Comparison of ENCODE assay signal across 20 mouse cellular contexts in the genomic region with DNA sequence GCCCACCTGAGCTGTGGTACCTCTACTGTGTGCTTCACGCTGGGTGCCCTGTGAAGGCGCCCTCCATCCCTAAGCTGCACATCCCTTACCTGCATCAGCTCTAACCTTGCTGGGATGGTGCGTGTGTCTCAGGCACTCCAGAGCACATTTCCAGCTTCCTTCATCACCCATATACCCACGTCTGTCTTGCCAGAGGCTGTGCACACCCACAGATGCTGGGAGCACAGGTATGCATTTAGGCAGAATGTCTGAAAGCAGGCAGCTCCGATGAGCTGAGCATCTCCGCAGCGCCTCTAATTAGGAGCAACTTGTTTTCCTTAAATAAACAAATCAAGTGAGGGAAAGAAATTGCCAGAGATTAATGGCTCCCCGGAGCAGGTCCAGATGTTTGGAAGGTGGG. TPM values are rescaled to one million over a fixed set of nuclear protein-coding genes. Genes with fewer than 3 reads are reported as not detected.
DNase-seq lines count a peak whose midpoint lies in the region; ATAC-seq lines count a peak whose summit lies in the region.
"Had no signal": no experiment of that assay in that cellular context is flagged by ENCODE, and none has a peak within 500 bp of the region (broad histone marks: within the 10 kb centered on the region; RNA-seq: fewer than 3 reads in every experiment).

No protein-coding gene starts in this region.

- no peak for DNase-seq in forebrain, embryonic 14.5 days (ENCODE audit: low spot score)
- DNase-seq in brain, adult 2 months (ENCODE audit: low read depth, low spot score), result peak; percentile 55
- no peak for DNase-seq in B cell, adult 2 months
- no peak for DNase-seq in yolk sac, embryonic 10.5 days (ENCODE audit: low spot score)
- DNase-seq in right cerebral cortex, postnatal 10 days (ENCODE audit: low spot score in 2 of 2), result no peak
- DNase-seq: adrenal gland, postnatal 14 days; gastrocnemius, postnatal 36 days; heart, postnatal 10 days; kidney, postnatal 4 days; lung, adult 2 months; right cerebral cortex, postnatal 14 days had no signal

- 0 out of 2 replicates have a peak, but pooled peaks cover 10% of the 10 kb centered on the region for H3K27me3 ChIP-seq in forebrain, embryonic 14.5 days (replicated peaks; ENCODE audit: control insufficient read depth, insufficient read depth, low read length)
- H3K27me3 ChIP-seq in forebrain, embryonic 12.5 days, result peaks cover 28% of the 10 kb centered on the region
- H3K27me3 ChIP-seq in hindbrain, embryonic 13.5 days, result peaks cover 22% of the 10 kb centered on the region
- no peaks in the 10 kb centered on the region; the same call in 1 of the 2 replicates for H3K27me3 ChIP-seq in midbrain, embryonic 15.5 days (replicated peaks)
- H3K27me3 ChIP-seq: Patski had no signal

- H3K36me3 ChIP-seq in forebrain, embryonic 14.5 days (ENCODE audit: control insufficient read depth, insufficient read depth, low read length), result no peaks in the 10 kb centered on the region
- H3K36me3 ChIP-seq in forebrain, embryonic 12.5 days (replicated peaks), result no peaks in the 10 kb centered on the region
- no peaks in the 10 kb centered on the region for H3K36me3 ChIP-seq in hindbrain, embryonic 13.5 days
- no peaks in the 10 kb centered on the region for H3K36me3 ChIP-seq in midbrain, embryonic 15.5 days (replicated peaks)
- H3K36me3 ChIP-seq: limb, embryonic 10.5 days had no signal

- H3K9me3 ChIP-seq in forebrain, embryonic 14.5 days (replicated peaks; ENCODE audit: control insufficient read depth, low read length), result no peaks in the 10 kb centered on the region
- no peaks in the 10 kb centered on the region for H3K9me3 ChIP-seq in forebrain, embryonic 12.5 days
- no peaks in the 10 kb centered on the region for H3K9me3 ChIP-seq in hindbrain, embryonic 13.5 days
- no peaks in the 10 kb centered on the region for H3K9me3 ChIP-seq in midbrain, embryonic 15.5 days
- H3K9me3 ChIP-seq: limb, embryonic 10.5 days had no signal

- no peak overlapping the region for H3K4me3 ChIP-seq in forebrain, embryonic 14.5 days (ENCODE audit: low read depth, low read length)
- no peak overlapping the region for H3K4me3 ChIP-seq in forebrain, embryonic 12.5 days (replicated peaks)
- peak overlapping the region; percentile 29; the same call in 1 of the 2 replicates for H3K4me3 ChIP-seq in hindbrain, embryonic 13.5 days
- H3K4me3 ChIP-seq in midbrain, embryonic 15.5 days, result peak overlapping the region; percentile 7; the same call in 1 of the 2 replicates
- H3K4me3 ChIP-seq: erythroblast, embryonic 14.5 days; limb, embryonic 10.5 days had no signal

- H3K9ac ChIP-seq in forebrain, embryonic 14.5 days (ENCODE audit: low read length), result no peak overlapping the region
- no peak overlapping the region for H3K9ac ChIP-seq in forebrain, embryonic 12.5 days
- H3K9ac ChIP-seq in hindbrain, embryonic 13.5 days, result peak overlapping the region; percentile 51
- no peak overlapping the region for H3K9ac ChIP-seq in midbrain, embryonic 15.5 days

- no peak overlapping the region for H3K27ac ChIP-seq in forebrain, embryonic 14.5 days (ENCODE audit: low read depth, low read length)
- H3K27ac ChIP-seq in forebrain, embryonic 12.5 days, result no peak overlapping the region
- H3K27ac ChIP-seq in hindbrain, embryonic 13.5 days, result peak overlapping the region; percentile 3; the same call in 1 of the 2 replicates
- no peak overlapping the region for H3K27ac ChIP-seq in midbrain, embryonic 15.5 days
- H3K27ac ChIP-seq: limb, embryonic 10.5 days; macrophage had no signal

- 78% methylated on average over 8 of the region's 8 CpGs for WGBS in forebrain, embryonic 14.5 days
- 76% methylated on average over 8 of the region's 8 CpGs for WGBS in forebrain, embryonic 12.5 days
- WGBS in hindbrain, embryonic 13.5 days, result 70% methylated on average over 8 of the region's 8 CpGs
- WGBS in midbrain, embryonic 15.5 days, result 70% methylated on average over 8 of the region's 8 CpGs

- H3K4me2 ChIP-seq in forebrain, embryonic 14.5 days (ENCODE audit: low read length), result 0 out of 2 replicates have a peak overlapping the region, but pooled peaks have one; percentile 89
- no peak overlapping the region for H3K4me2 ChIP-seq in forebrain, embryonic 12.5 days
- H3K4me2 ChIP-seq in hindbrain, embryonic 13.5 days, result peak overlapping the region; percentile 84
- peak overlapping the region; percentile 85 for H3K4me2 ChIP-seq in midbrain, embryonic 15.5 days
- H3K4me2 ChIP-seq: liver, embryonic 11.5 days had no signal

- H3K4me1 ChIP-seq in forebrain, embryonic 14.5 days (ENCODE audit: control insufficient read depth, insufficient read depth, low read length), result peaks cover 16% of the 10 kb centered on the region
- peaks cover 45% of the 10 kb centered on the region for H3K4me1 ChIP-seq in forebrain, embryonic 12.5 days
- H3K4me1 ChIP-seq in hindbrain, embryonic 13.5 days (replicated peaks), result peaks cover 41% of the 10 kb centered on the region
- peaks cover 39% of the 10 kb centered on the region for H3K4me1 ChIP-seq in midbrain, embryonic 15.5 days

- no peak for ATAC-seq in forebrain, embryonic 14.5 days
- no peak for ATAC-seq in forebrain, embryonic 12.5 days (ENCODE audit: low FRiP score)
- no peak for ATAC-seq in hindbrain, embryonic 13.5 days (ENCODE audit: low FRiP score)
- ATAC-seq in midbrain, embryonic 15.5 days (replicated peaks), result no peak
- ATAC-seq: activated CD4-positive, CD25-positive, alpha-beta regulatory T cell, adult 4 months; Patski had no signal

RNA-seq across cellular contexts. Expression of gene Wscd2, which starts 3.9 kb away (rescaled TPM):
- polyA plus RNA-seq in forebrain, embryonic 14.5 days (2014; fragmentation: Nextera tagmentation; extraction: Ambion mirVana), result 3.4 and 5.3 TPM in 2 replicates
- 8.4 and 8.7 TPM in 2 replicates for polyA plus RNA-seq in forebrain, embryonic 12.5 days (2016; fragmentation: Nextera tagmentation; extraction: Ambion mirVana)
- polyA plus RNA-seq in hindbrain, embryonic 13.5 days (2015; fragmentation: Nextera tagmentation; extraction: Ambion mirVana), result 9.8 and 10.4 TPM in 2 replicates
- 16.0 TPM in 2 replicates for polyA plus RNA-seq in midbrain, embryonic 15.5 days (2015; fragmentation: Nextera tagmentation; extraction: Ambion mirVana)
- polyA plus RNA-seq: erythroblast, embryonic 14.5 days; macrophage had no signal

Comparison
In these comparisons a context has a peak if more than half of its experiments do, and no peak if none do; other contexts are left out.
1. H3K4me3 ChIP-seq: peak in hindbrain, embryonic 13.5 days (single experiment) and midbrain, embryonic 15.5 days (single experiment); none in forebrain, embryonic 14.5 days (single experiment) and forebrain, embryonic 12.5 days (single experiment).